Mouse (Mus musculus): ENCODE results near the gene Naa25. TPM values are rescaled to one million over a fixed set of nuclear protein-coding genes. Genes with fewer than 3 reads are reported as not detected.

The Naa25 gene
- total RNA-seq, 2 experiments from 2014 or later = 29.9 to 31.7 TPM

- no peak for DNase-seq (ENCODE audit: low spot score in 2 of 2)
These were observed 4.9 kb upstream of the Naa25 start for GRCm38 (mm10) chr5:121392667-121393380.

GRCm38 (mm10) chr5:121393402-121393801 lies 4.3 kb upstream of the Naa25 start:
- DNase-seq (ENCODE audit: low spot score in 2 of 2) = no peak

- no peak for DNase-seq (ENCODE audit: low spot score in 2 of 2)
These were observed 2.1 kb upstream of the Naa25 start for GRCm38 (mm10) chr5:121395621-121396020.

GRCm38 (mm10) chr5:121398146-121398964 lies 619 bp downstream of the Naa25 start:
- DNase-seq (ENCODE audit: low spot score in 2 of 2) = no peak

- DNase-seq (ENCODE audit: low spot score in 2 of 2) = no peak
These were observed 1.3 kb downstream of the Naa25 start for GRCm38 (mm10) chr5:121398965-121399462.

- DNase-seq (ENCODE audit: low spot score in 2 of 2) = no peak
These were observed 1.8 kb downstream of the Naa25 start for GRCm38 (mm10) chr5:121399540-121399939.

GRCm38 (mm10) chr5:121400064-121400463 lies 2.3 kb downstream of the Naa25 start:
- DNase-seq (ENCODE audit: low spot score in 2 of 2) = no peak

- no peak for DNase-seq (ENCODE audit: low spot score in 2 of 2)
These were observed 3.1 kb downstream of the Naa25 start for GRCm38 (mm10) chr5:121400849-121401248.

GRCm38 (mm10) chr5:121407856-121408255 lies 10.1 kb downstream of the Naa25 start:
- DNase-seq (ENCODE audit: low spot score in 2 of 2) = no peak

GRCm38 (mm10) chr5:121410975-121411374 lies 13.2 kb downstream of the Naa25 start:
- DNase-seq (ENCODE audit: low spot score in 2 of 2) = no peak

GRCm38 (mm10) chr5:121420721-121421120 lies 23.0 kb downstream of the Naa25 start:
- DNase-seq (ENCODE audit: low spot score in 2 of 2) = no peak

GRCm38 (mm10) chr5:121422787-121423186 lies 25.1 kb downstream of the Naa25 start:
- DNase-seq (ENCODE audit: low spot score in 2 of 2) = no peak

- no peak for DNase-seq (ENCODE audit: low spot score in 2 of 2)
These were observed 25.6 kb downstream of the Naa25 start for GRCm38 (mm10) chr5:121423297-121423696.

- DNase-seq (ENCODE audit: low spot score in 2 of 2) = no peak
These were observed 31.2 kb downstream of the Naa25 start for GRCm38 (mm10) chr5:121428954-121429353.

GRCm38 (mm10) chr5:121438131-121438530 lies 40.4 kb downstream of the Naa25 start:
- DNase-seq (ENCODE audit: low spot score in 2 of 2) = no peak

- DNase-seq (ENCODE audit: low spot score in 2 of 2) = no peak
These were observed 41.0 kb downstream of the Naa25 start for GRCm38 (mm10) chr5:121438756-121439155.

- no peak for DNase-seq (ENCODE audit: low spot score in 2 of 2)
These were observed 45.8 kb downstream of the Naa25 start for GRCm38 (mm10) chr5:121443548-121443947.

- no peak for DNase-seq (ENCODE audit: low spot score in 2 of 2)
These were observed 47.1 kb downstream of the Naa25 start for GRCm38 (mm10) chr5:121444870-121445269.

GRCm38 (mm10) chr5:121448450-121448849 lies 50.7 kb downstream of the Naa25 start:
- no peak for DNase-seq (ENCODE audit: low spot score in 2 of 2)

- DNase-seq (ENCODE audit: low spot score in 2 of 2) = peak in 1 of 2 experiments; percentile 42
These were observed 52.2 kb downstream of the Naa25 start for GRCm38 (mm10) chr5:121449976-121450375.

GRCm38 (mm10) chr5:121450476-121450875 lies 52.7 kb downstream of the Naa25 start:
- no peak for DNase-seq (ENCODE audit: low spot score in 2 of 2)

- no peak for DNase-seq (ENCODE audit: low spot score in 2 of 2)
These were observed 53.5 kb downstream of the Naa25 start for GRCm38 (mm10) chr5:121451203-121451602.
